Mouse (Mus musculus) duodenum, adult 2 months (tissue): ENCODE results near the gene Tekt4. TPM values are rescaled to one million over a fixed set of nuclear protein-coding genes. Genes with fewer than 3 reads are reported as not detected.

Experiments
- polyA plus RNA-seq: library from polyadenylated mRNA; depleted of rRNA; stranded (reverse); fragments of >200 nt; gene quantifications from 2 replicates; pipeline ENCODE4 v1.2.3, GENCODE M21; 2012; ENCODE audit warnings: low replicate concordance; rRNA removed

The Tekt4 gene
- polyA plus RNA-seq = 0.13 and 0.19 TPM in 2 replicates

GRCm38 (mm10) chr17:25454272-25454671 is at the start of gene Tekt4:
Gene Tekt4, plus strand, starts transcription at chr17:25454615.

GRCm38 (mm10) chr17:25433617-25434606 is 20.5 kb upstream of the Tekt4 start, which contains the start of gene Cacna1h:
Gene Cacna1h, minus strand, starts transcription at chr17:25433783.

GRCm38 (mm10) chr17:25497013-25497412 is 42.6 kb downstream of the Tekt4 start, which contains the start of gene Sstr5:
Gene Sstr5, minus strand, starts transcription at chr17:25497288.

Other genes starting within 250 kb of the Tekt4 start
- gene Gnptg, start 214.5 kb upstream of the Tekt4 start, polyA plus RNA-seq = 25.9 and 27.6 TPM in 2 replicates
- gene Tsr3, start 214.4 kb upstream of the Tekt4 start, polyA plus RNA-seq = 11.0 and 13.7 TPM in 2 replicates
- gene Baiap3, start 198.3 kb upstream of the Tekt4 start, polyA plus RNA-seq = 19.8 and 28.1 TPM in 2 replicates
- 52.6 and 73.8 TPM in 2 replicates for gene Ube2i, start 180.0 kb upstream of the Tekt4 start, polyA plus RNA-seq
- not detected in 2 replicates for gene Prss34, start 156.2 kb upstream of the Tekt4 start, polyA plus RNA-seq
- 0.34 TPM in 1 of 2 replicates, not detected in the other for gene Prss28, start 146.0 kb upstream of the Tekt4 start, polyA plus RNA-seq
- gene Prss29, start 136.0 kb upstream of the Tekt4 start, polyA plus RNA-seq = not detected in 2 replicates
- gene Tpsab1, start 109.1 kb upstream of the Tekt4 start, polyA plus RNA-seq = not detected in 2 replicates
- 0.74 and 2.4 TPM in 2 replicates for gene Tpsb2, start 88.3 kb upstream of the Tekt4 start, polyA plus RNA-seq
- gene Tpsg1, start 85.3 kb upstream of the Tekt4 start, polyA plus RNA-seq = 32.4 and 59.2 TPM in 2 replicates
- 20.3 and 29.6 TPM in 2 replicates for gene Cacna1h, start 20.8 kb upstream of the Tekt4 start, polyA plus RNA-seq
- gene Sstr5, start 42.7 kb downstream of the Tekt4 start, polyA plus RNA-seq = 0.33 and 0.70 TPM in 2 replicates
- 0.35 and 0.44 TPM in 2 replicates for gene Sox8, start 116.1 kb downstream of the Tekt4 start, polyA plus RNA-seq
- gene Lmf1, start 124.5 kb downstream of the Tekt4 start, polyA plus RNA-seq = 12.1 and 16.5 TPM in 2 replicates